Mouse (Mus musculus) liver (tissue): Measurements from ENCODE around the gene Abi2.

Experiments used
- DNase-seq: peaks from one replicate; pipeline ENCODE4 v3.0.0-alpha.2; 2020; ENCODE audit warnings: mixed read lengths

Abi2 gene

GRCm38 (mm10) chr1:60490510-60490909 lies 81.1 kb downstream of the Abi2 start:
- DNase-seq = no peak

- DNase-seq = no peak
These were observed 83.0 kb downstream of the Abi2 start for GRCm38 (mm10) chr1:60492404-60492803.

GRCm38 (mm10) chr1:60493421-60493820 lies 84.0 kb downstream of the Abi2 start:
- no peak for DNase-seq

- no peak for DNase-seq
These were observed 94.0 kb downstream of the Abi2 start for GRCm38 (mm10) chr1:60503456-60503855.

GRCm38 (mm10) chr1:60510584-60510983 lies 101.2 kb downstream of the Abi2 start:
- no peak for DNase-seq

GRCm38 (mm10) chr1:60530107-60530506 lies 120.7 kb downstream of the Abi2 start:
- no peak for DNase-seq

- no peak for DNase-seq
These were observed 121.2 kb downstream of the Abi2 start for GRCm38 (mm10) chr1:60530636-60531035.
